Mouse (Mus musculus): ENCODE measurements at regions not wholly inside any gene's neighbourhood (a gene's known extent, or its start where the extent isn't known, plus 50 kb on each side); places are given as distances from the start of the nearest gene placed in this dataset.

GRCm38 (mm10) chr13:20039590-20039989 lies 50.8 kb upstream of the Elmo1 start:
- TF ChIP-seq CTCF (conservative IDR thresholded peaks at IDR 0.05; ENCODE audit: low read length): no peak
- no peak for TF ChIP-seq POU5F1 (IDR thresholded peaks at IDR 0.05; ENCODE audit: borderline replicate concordance, low read length)

Data from E14TG2a.4 (cell line).